Mouse (Mus musculus) B cell, adult 62 days (primary cell): ENCODE data around the gene Glra1. TPM values are rescaled to one million over a fixed set of nuclear protein-coding genes. Genes with fewer than 3 reads are reported as not detected.

Experiments
- total RNA-seq: library from RNA; stranded (reverse); gene quantifications from 4 replicates; pipeline ENCODE4 v1.2.4, GENCODE M21; 2023

The Glra1 gene
- not detected in 4 replicates for total RNA-seq

GRCm38 (mm10) chr11:55607808-55608523, at the start of gene Glra1:
TSS of gene Glra1 (minus strand) at chr11:55608198.

GRCm38 (mm10) chr11:55469048-55469843, 138.8 kb downstream of the Glra1 start, which contains the start of gene G3bp1:
TSS of gene G3bp1 (plus strand) at chr11:55469685.

Other genes with a start within 250 kb of the Glra1 start
- 0.37 to 1.4 TPM (median 0.76 TPM) in 4 replicates for gene Sparc, start 185.0 kb downstream of the Glra1 start, total RNA-seq
- 44.7 to 70.5 TPM (median 54.6 TPM) in 4 replicates for gene Atox1, start 147.0 kb downstream of the Glra1 start, total RNA-seq
- gene G3bp1, start 138.5 kb downstream of the Glra1 start, total RNA-seq = 80.2 to 93.5 TPM (median 82.2 TPM) in 4 replicates